Mouse (Mus musculus) erythroblast, adult 5-6 weeks (primary cell): ENCODE data around the gene Lyzl4. TPM values are rescaled to one million over a fixed set of nuclear protein-coding genes. Genes with fewer than 3 reads are reported as not detected.

Experiments used
- ATAC-seq: replicated peaks from 2 replicates; pipeline ENCODE4 v1.8.0; 2016; ENCODE audit warnings: moderate number of reproducible peaks, mild to moderate bottlenecking, moderate TSS enrichment, inconsistent platforms; ENCODE audit not compliant: poor library complexity, low FRiP score, severe bottlenecking
- total RNA-seq, 2 experiments: library from RNA; stranded (forward) in 1 of 2; stranded (reverse) in 1 of 2; fragments of 150-400 nt in 1 of 2; fragments of 200-764, 138-1000 nt in 1 of 2; gene quantifications; 2 replicates each; pipeline versions ENCODE4 v1.2.3 to v1.2.4; 2015 to 2017; ENCODE audit warnings: low replicate concordance in 2 of 2

Gene Lyzl4
- total RNA-seq, 2 experiments from 2014 or later = not detected

- ATAC-seq = no peak
Observed at GRCm38 (mm10) chr9:121549444-121549843, 92.5 kb downstream of the Lyzl4 start.

GRCm38 (mm10) chr9:121549010-121549409 is 92.9 kb downstream of the Lyzl4 start:
- ATAC-seq = no peak

GRCm38 (mm10) chr9:121547431-121547830 is 94.5 kb downstream of the Lyzl4 start:
- ATAC-seq = no peak

GRCm38 (mm10) chr9:121541530-121541929 is 100.4 kb downstream of the Lyzl4 start:
- ATAC-seq = no peak

- ATAC-seq = no peak
Observed at GRCm38 (mm10) chr9:121532626-121533025, 109.3 kb downstream of the Lyzl4 start.

- no peak for ATAC-seq
Observed at GRCm38 (mm10) chr9:121528605-121529357, 113.1 kb downstream of the Lyzl4 start.

Other genes starting within 250 kb of the Lyzl4 start
- not detected in 2 replicates for gene Cck, start 146.4 kb downstream of the Lyzl4 start, total RNA-seq (2015; ENCODE audit: low replicate concordance)
- gene Cck, start 146.4 kb downstream of the Lyzl4 start, total RNA-seq (2017; ENCODE audit: low replicate concordance) = not detected in 2 replicates
- gene Vipr1, start 620 bp upstream of the Lyzl4 start, total RNA-seq (2015; ENCODE audit: low replicate concordance) = 0.21 TPM in 1 of 2 replicates, not detected in the other
- gene Vipr1, start 620 bp upstream of the Lyzl4 start, total RNA-seq (2017; ENCODE audit: low replicate concordance) = 0.14 and 0.43 TPM in 2 replicates
- 4.2 and 6.5 TPM in 2 replicates for gene Sec22c, start 63.4 kb upstream of the Lyzl4 start, total RNA-seq (2015; ENCODE audit: low replicate concordance)
- gene Sec22c, start 63.4 kb upstream of the Lyzl4 start, total RNA-seq (2017; ENCODE audit: low replicate concordance) = 3.2 and 6.6 TPM in 2 replicates
- gene Ss18l2, start 68.2 kb upstream of the Lyzl4 start, total RNA-seq (2015; ENCODE audit: low replicate concordance) = 5.4 and 28.4 TPM in 2 replicates
- gene Ss18l2, start 68.2 kb upstream of the Lyzl4 start, total RNA-seq (2017; ENCODE audit: low replicate concordance) = 5.5 and 10.0 TPM in 2 replicates
- gene Nktr, start 77.1 kb upstream of the Lyzl4 start, total RNA-seq (2015; ENCODE audit: low replicate concordance) = 42.6 and 59.0 TPM in 2 replicates
- gene Nktr, start 77.1 kb upstream of the Lyzl4 start, total RNA-seq (2017; ENCODE audit: low replicate concordance) = 81.6 and 92.8 TPM in 2 replicates
- 2.1 TPM in 1 of 2 replicates, not detected in the other for gene Zfp651, start 117.2 kb upstream of the Lyzl4 start, total RNA-seq (2015; ENCODE audit: low replicate concordance)
- 0.42 and 0.43 TPM in 2 replicates for gene Zfp651, start 117.2 kb upstream of the Lyzl4 start, total RNA-seq (2017; ENCODE audit: low replicate concordance)
- not detected in 2 replicates for gene Klhl40, start 135.5 kb upstream of the Lyzl4 start, total RNA-seq (2015; ENCODE audit: low replicate concordance)
- gene Klhl40, start 135.5 kb upstream of the Lyzl4 start, total RNA-seq (2017; ENCODE audit: low replicate concordance) = not detected in 2 replicates
- gene Hhatl, start 150.4 kb upstream of the Lyzl4 start, total RNA-seq (2015; ENCODE audit: low replicate concordance) = not detected in 2 replicates
- gene Hhatl, start 150.4 kb upstream of the Lyzl4 start, total RNA-seq (2017; ENCODE audit: low replicate concordance) = not detected in 2 replicates
- gene Ccdc13, start 197.4 kb upstream of the Lyzl4 start, total RNA-seq (2015; ENCODE audit: low replicate concordance) = 1.3 TPM in 1 of 2 replicates, not detected in the other
- not detected in 2 replicates for gene Ccdc13, start 197.4 kb upstream of the Lyzl4 start, total RNA-seq (2017; ENCODE audit: low replicate concordance)
- 8.8 and 12.5 TPM in 2 replicates for gene Higd1a, start 216.3 kb upstream of the Lyzl4 start, total RNA-seq (2015; ENCODE audit: low replicate concordance)
- 2.3 and 9.5 TPM in 2 replicates for gene Higd1a, start 216.3 kb upstream of the Lyzl4 start, total RNA-seq (2017; ENCODE audit: low replicate concordance)